Mouse (Mus musculus): Measurements from ENCODE around the gene Ezh1.
"Not testable (repeated sequence)": the region's sequence is repeated elsewhere in the genome, so short reads cannot be mapped to it uniquely, and the experiment has no call there.

Ezh1 gene

GRCm38 (mm10) chr11:101168301-101168980, 57.8 kb downstream of the Ezh1 start:
- no peak for DNase-seq (ENCODE audit: low spot score)

GRCm38 (mm10) chr11:101167963-101168300, 58.3 kb downstream of the Ezh1 start:
- no peak for DNase-seq (ENCODE audit: low spot score)

GRCm38 (mm10) chr11:101167211-101167962, 58.9 kb downstream of the Ezh1 start:
- no peak for DNase-seq (ENCODE audit: low spot score)

- DNase-seq (ENCODE audit: low spot score): no peak
Measured at GRCm38 (mm10) chr11:101166357-101166756, 59.9 kb downstream of the Ezh1 start.

- DNase-seq (ENCODE audit: low spot score): no peak
Measured at GRCm38 (mm10) chr11:101164677-101165580, 61.3 kb downstream of the Ezh1 start.

- DNase-seq (ENCODE audit: low spot score): no peak
Measured at GRCm38 (mm10) chr11:101164351-101164665, 62.0 kb downstream of the Ezh1 start.

- no peak for DNase-seq (ENCODE audit: low spot score)
Measured at GRCm38 (mm10) chr11:101163476-101164350, 62.5 kb downstream of the Ezh1 start.

GRCm38 (mm10) chr11:101162772-101163171, 63.5 kb downstream of the Ezh1 start:
- DNase-seq (ENCODE audit: low spot score): no peak

GRCm38 (mm10) chr11:101162301-101162700, 64.0 kb downstream of the Ezh1 start:
- DNase-seq (ENCODE audit: low spot score): no peak

GRCm38 (mm10) chr11:101161551-101161950, 64.7 kb downstream of the Ezh1 start:
- no peak for DNase-seq (ENCODE audit: low spot score)

GRCm38 (mm10) chr11:101160981-101161505, 65.2 kb downstream of the Ezh1 start:
- not testable (repeated sequence) for DNase-seq (ENCODE audit: low spot score)

GRCm38 (mm10) chr11:101160151-101160550, 66.1 kb downstream of the Ezh1 start:
- not testable (repeated sequence) for DNase-seq (ENCODE audit: low spot score)

GRCm38 (mm10) chr11:101155728-101156371, 70.4 kb downstream of the Ezh1 start, which contains the start of gene Tubg2:
TSS of gene Tubg2 (plus strand) at chr11:101155907.
- DNase-seq (ENCODE audit: low spot score): no peak

- DNase-seq (ENCODE audit: low spot score): no peak
Measured at GRCm38 (mm10) chr11:101155151-101155550, 71.1 kb downstream of the Ezh1 start.

GRCm38 (mm10) chr11:101154648-101155047, 71.6 kb downstream of the Ezh1 start:
- no peak for DNase-seq (ENCODE audit: low spot score)

GRCm38 (mm10) chr11:101152825-101153224, 73.4 kb downstream of the Ezh1 start:
- DNase-seq (ENCODE audit: low spot score): no peak

GRCm38 (mm10) chr11:101151063-101151462, 75.2 kb downstream of the Ezh1 start:
- DNase-seq (ENCODE audit: low spot score): no peak

GRCm38 (mm10) chr11:101149178-101150105, 76.8 kb downstream of the Ezh1 start:
- no peak for DNase-seq (ENCODE audit: low spot score)

- DNase-seq (ENCODE audit: low spot score): no peak
Measured at GRCm38 (mm10) chr11:101148751-101149150, 77.5 kb downstream of the Ezh1 start.

GRCm38 (mm10) chr11:101146377-101146776, 79.9 kb downstream of the Ezh1 start:
- DNase-seq (ENCODE audit: low spot score): no peak

All from urinary bladder, postnatal 25 days (tissue).